Mouse (Mus musculus) activated CD4-positive, CD25-positive, alpha-beta regulatory T cell, adult 4 months (primary cell): ENCODE results near the gene Dhx58. TPM values are rescaled to one million over a fixed set of nuclear protein-coding genes. Genes with fewer than 3 reads are reported as not detected.

Experiments used
- polyA plus RNA-seq, 2 experiments: library from polyadenylated mRNA; unstranded; fragments of 100-300 nt; shearing (Covaris generic); gene quantifications; one replicate each; pipeline ENCODE4 v1.2.1; 2017

Gene Dhx58
- polyA plus RNA-seq, 2 experiments from 2014 or later: 25.3 to 42.0 TPM

Other genes with a start within 250 kb of the Dhx58 start
- 1 to 10 TPM; 1.9 to 2.1 TPM for gene Klhl11, start 231.5 kb downstream of the Dhx58 start, polyA plus RNA-seq
- 10 to 100 TPM; 57.2 to 76.7 TPM for gene Acly, start 176.3 kb downstream of the Dhx58 start, polyA plus RNA-seq
- gene Ttc25, start 158.7 kb downstream of the Dhx58 start, polyA plus RNA-seq: under 1 TPM in 1 of 2 experiments, not detected in 1; 0.15 TPM
- gene Cnp, start 129.4 kb downstream of the Dhx58 start, polyA plus RNA-seq: 100 to 1,000 TPM; 181 to 201 TPM
- gene Nkiras2, start 85.0 kb downstream of the Dhx58 start, polyA plus RNA-seq: 10 to 100 TPM; 28.2 to 28.8 TPM
- 100 to 1,000 TPM; 237 to 338 TPM for gene Dnajc7, start 84.1 kb downstream of the Dhx58 start, polyA plus RNA-seq
- under 1 TPM in 1 of 2 experiments, not detected in 1; 0.17 TPM for gene Zfp385c, start 11.8 kb downstream of the Dhx58 start, polyA plus RNA-seq
- 10 to 100 TPM; 11.2 to 13.3 TPM for gene Kat2a, start 8.2 kb upstream of the Dhx58 start, polyA plus RNA-seq
- gene Hspb9, start 9.6 kb upstream of the Dhx58 start, polyA plus RNA-seq: under 1 TPM; 0.70 to 0.78 TPM
- 10 to 100 TPM; 29.0 to 44.1 TPM for gene Rab5c, start 33.9 kb upstream of the Dhx58 start, polyA plus RNA-seq
- gene Kcnh4, start 55.7 kb upstream of the Dhx58 start, polyA plus RNA-seq: under 1 TPM; 0.11 to 0.34 TPM
- gene Hcrt, start 58.7 kb upstream of the Dhx58 start, polyA plus RNA-seq: not detected
- gene Ghdc, start 66.7 kb upstream of the Dhx58 start, polyA plus RNA-seq: 1 to 10 TPM; 3.2 to 5.3 TPM
- gene Stat5b, start 146.5 kb upstream of the Dhx58 start, polyA plus RNA-seq: 10 to 100 TPM; 27.8 to 37.2 TPM
- gene Stat5a, start 155.1 kb upstream of the Dhx58 start, polyA plus RNA-seq: 10 to 100 TPM; 23.8 to 37.0 TPM
- 10 to 100 TPM; 71.0 to 82.0 TPM for gene Stat3, start 235.3 kb upstream of the Dhx58 start, polyA plus RNA-seq